Mouse (Mus musculus) left cerebral cortex, adult 8-10 months (tissue): Measurements from ENCODE around the gene Itgb2l. TPM values are rescaled to one million over a fixed set of nuclear protein-coding genes. Genes with fewer than 3 reads are reported as not detected.

ENCODE experiments used
- total RNA-seq, 4 experiments: library from RNA; stranded (reverse); gene quantifications; 2 replicates each; pipeline ENCODE4 v1.2.4; 2022

Itgb2l gene
- total RNA-seq, 4 experiments from 2014 or later = not detected

Other genes starting within 250 kb of the Itgb2l start
- gene Sh3bgr, start 243.2 kb downstream of the Itgb2l start, total RNA-seq = 1 to 10 TPM; 2.3 to 4.8 (median 2.6) TPM
- 10 to 100 TPM; 40.5 to 45.0 (median 41.1) TPM for gene B3galt5, start 207.8 kb downstream of the Itgb2l start, total RNA-seq
- gene Pcp4, start 24.0 kb upstream of the Itgb2l start, total RNA-seq = 100 to 1,000 TPM; 640 to 706 (median 656) TPM